Mouse (Mus musculus) MEL (cell line): ENCODE data around the gene Dand5.

Experiments
- CTCF ChIP-seq, 3 experiments: IDR thresholded peaks in 2 of 3; conservative IDR thresholded peaks in 1 of 3; 2 replicates each; pipeline ENCODE4 v1.5.1; 2011 to 2012; ENCODE audit warnings: low read length in 3 of 3, low read depth in 2 of 3, mild to moderate bottlenecking in 2 of 3, improper control_type of control experiment in 1 of 3, inconsistent platforms in 1 of 3, mixed read lengths in 1 of 3, moderate library complexity in 1 of 3; ENCODE audit not compliant: control insufficient read depth in 1 of 3, insufficient read depth in 1 of 3, poor library complexity in 1 of 3, severe bottlenecking in 1 of 3
- ELF1 ChIP-seq: IDR thresholded peaks from 2 replicates; pipeline ENCODE4 v1.6.1; 2014; ENCODE audit warnings: low read depth, mild to moderate bottlenecking, inconsistent platforms, low read length, improper control_type of control experiment, moderate library complexity
- GATA1 ChIP-seq: IDR thresholded peaks from 2 replicates; pipeline ENCODE4 v1.6.1; 2011; ENCODE audit warnings: low read depth, low read length, improper control_type of control experiment
- MAFK ChIP-seq: IDR thresholded peaks from 2 replicates; pipeline ENCODE4 v1.6.1; 2011; ENCODE audit warnings: low read depth, mild to moderate bottlenecking, low read length, improper control_type of control experiment, borderline replicate concordance
- POLR2A ChIP-seq, 2 experiments: IDR thresholded peaks; 2 replicates each; pipeline ENCODE4 v1.6.1; 2011 to 2012; ENCODE audit warnings: low read length in 2 of 2, mild to moderate bottlenecking in 2 of 2, control low read depth in 1 of 2, improper control_type of control experiment in 1 of 2, low read depth in 1 of 2, moderate library complexity in 1 of 2; ENCODE audit not compliant: control insufficient read depth in 1 of 2, insufficient read depth in 1 of 2, poor library complexity in 1 of 2
- SMC3 ChIP-seq: IDR thresholded peaks from 2 replicates; pipeline ENCODE4 v1.6.1; 2011; ENCODE audit warnings: low read depth, low read length, improper control_type of control experiment
- ZNF384 ChIP-seq: IDR thresholded peaks from 2 replicates; pipeline ENCODE4 v1.6.1; 2012; ENCODE audit warnings: low read depth, mild to moderate bottlenecking, inconsistent platforms, low read length, improper control_type of control experiment

GRCm38 (mm10) chr8:84798446-84799135 lies 24.0 kb downstream of the Dand5 start:
- TF ChIP-seq MAFK: no peak
- TF ChIP-seq ZNF384: no peak
- no peak for TF ChIP-seq POLR2A (IDR thresholded peaks at IDR 0.05; ENCODE audit: control insufficient read depth in 1 of 2, insufficient read depth in 1 of 2, low read depth in 1 of 2, low read length in 2 of 2, poor library complexity in 1 of 2)
- TF ChIP-seq CTCF (IDR thresholded peaks at IDR 0.05 in 2 of 3, conservative IDR thresholded peaks at IDR 0.05 in 1 of 3; ENCODE audit: control insufficient read depth in 1 of 3, insufficient read depth in 1 of 3, low read depth in 2 of 3, low read length in 3 of 3, poor library complexity in 1 of 3, severe bottlenecking in 1 of 3): no peak
- no peak for TF ChIP-seq GATA1
- TF ChIP-seq ELF1: no peak
- TF ChIP-seq SMC3: no peak
